Mouse (Mus musculus) right cerebral cortex, postnatal 36 days (tissue): ENCODE results near the gene Kif26b.

Source experiments
- DNase-seq, 2 experiments: peaks; one replicate each; pipeline ENCODE4 v3.0.0; 2022; ENCODE audit warnings: low spot score in 2 of 2, mixed read lengths in 1 of 2

Kif26b gene

GRCm38 (mm10) chr1:178540247-178540646 is 11.3 kb downstream of the Kif26b start:
- DNase-seq: no peak

- DNase-seq: no peak
Measured at GRCm38 (mm10) chr1:178542415-178542814, 13.5 kb downstream of the Kif26b start.

- no peak for DNase-seq
Measured at GRCm38 (mm10) chr1:178542990-178543944, 14.3 kb downstream of the Kif26b start.

GRCm38 (mm10) chr1:178544585-178544984 is 15.7 kb downstream of the Kif26b start:
- no peak for DNase-seq

- DNase-seq: no peak
Measured at GRCm38 (mm10) chr1:178549576-178549975, 20.7 kb downstream of the Kif26b start.

- no peak for DNase-seq
Measured at GRCm38 (mm10) chr1:178550477-178551047, 21.6 kb downstream of the Kif26b start.

- DNase-seq: no peak
Measured at GRCm38 (mm10) chr1:178552278-178552897, 23.5 kb downstream of the Kif26b start.

GRCm38 (mm10) chr1:178552898-178553284 is 24.0 kb downstream of the Kif26b start:
- no peak for DNase-seq

- no peak for DNase-seq
Measured at GRCm38 (mm10) chr1:178556226-178556625, 27.3 kb downstream of the Kif26b start.

GRCm38 (mm10) chr1:178560043-178560442 is 31.1 kb downstream of the Kif26b start:
- no peak for DNase-seq

- DNase-seq: no peak
Measured at GRCm38 (mm10) chr1:178563834-178564233, 34.9 kb downstream of the Kif26b start.

- no peak for DNase-seq
Measured at GRCm38 (mm10) chr1:178564800-178565199, 35.9 kb downstream of the Kif26b start.

GRCm38 (mm10) chr1:178568551-178569545 is 39.9 kb downstream of the Kif26b start:
- DNase-seq: no peak

GRCm38 (mm10) chr1:178571009-178571408 is 42.1 kb downstream of the Kif26b start:
- no peak for DNase-seq

GRCm38 (mm10) chr1:178571885-178572444 is 43.0 kb downstream of the Kif26b start:
- DNase-seq: no peak

GRCm38 (mm10) chr1:178573406-178574032 is 44.6 kb downstream of the Kif26b start:
- DNase-seq: no peak

- DNase-seq: no peak
Measured at GRCm38 (mm10) chr1:178575706-178576105, 46.8 kb downstream of the Kif26b start.

- no peak for DNase-seq
Measured at GRCm38 (mm10) chr1:178576926-178577325, 48.0 kb downstream of the Kif26b start.

GRCm38 (mm10) chr1:178585366-178586020 is 56.6 kb downstream of the Kif26b start:
- DNase-seq: no peak
